In the genomic region with DNA sequence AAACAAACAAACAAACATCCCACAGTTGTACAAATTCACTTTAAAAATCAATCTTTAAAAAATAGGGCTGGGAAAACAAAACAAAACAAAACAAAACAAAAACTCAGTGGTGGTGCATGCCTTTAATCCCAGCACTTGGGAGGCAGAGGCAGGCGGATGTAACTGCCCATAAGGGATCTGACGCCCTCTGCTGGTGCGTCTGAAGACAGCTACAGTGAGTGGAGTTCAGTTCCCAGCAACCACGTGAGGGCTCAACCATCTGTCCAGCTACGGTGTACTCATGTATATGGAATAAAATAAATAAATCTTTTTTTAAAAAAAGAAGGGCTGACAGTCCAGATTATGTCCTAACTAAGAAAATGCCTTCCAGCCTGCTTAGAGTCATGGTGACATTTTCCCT, we compare ENCODE assay signal across 10 mouse cellular contexts. TPM values are rescaled to one million over a fixed set of nuclear protein-coding genes. Genes with fewer than 3 reads are reported as not detected.
DNase-seq lines count a peak whose midpoint lies in the region; ATAC-seq and TF ChIP-seq lines count a peak whose summit lies in the region.
"Had no signal": no experiment of that assay in that cellular context is flagged by ENCODE, and none has a peak within 500 bp of the region (broad histone marks: within the 10 kb centered on the region; RNA-seq: fewer than 3 reads in every experiment).

No protein-coding gene starts in this region.

- H3K27ac ChIP-seq in thymus, adult 2 months (ENCODE audit: control insufficient read depth, insufficient read depth, low read length) = no peak overlapping the region
- H3K27ac ChIP-seq in liver, embryonic 13.5 days = no peak overlapping the region
- H3K27ac ChIP-seq in forebrain, embryonic 12.5 days = no peak overlapping the region
- H3K27ac ChIP-seq in hindbrain, embryonic 11.5 days (ENCODE audit: low read depth, low read length) = no peak overlapping the region
- H3K27ac ChIP-seq: embryonic facial prominence, embryonic 12.5 days; limb, embryonic 15.5 days had no signal

- peak; percentile 42 for DNase-seq in thymus, adult 2 months
- DNase-seq in thymus, postnatal 0 days (ENCODE audit: low spot score) = no peak
- peak; percentile 74 for DNase-seq in R1 (ENCODE audit: low read depth, low spot score)
- no peak for DNase-seq in liver, embryonic 13.5 days
- no peak for DNase-seq in hindbrain, embryonic 11.5 days (ENCODE audit: low spot score)
- DNase-seq in right cerebral cortex, postnatal 10 days (ENCODE audit: low spot score in 2 of 2) = no peak
- DNase-seq: heart, postnatal 10 days had no signal

- 81% methylated on average over 5 of the region's 5 CpGs for WGBS in thymus, adult 2 months
- WGBS in liver, embryonic 13.5 days (ENCODE audit: insufficient replicate concordance) = 30% methylated on average over 5 of the region's 5 CpGs
- 75% methylated on average over 5 of the region's 5 CpGs for WGBS in forebrain, embryonic 12.5 days
- 62% methylated on average over 5 of the region's 5 CpGs for WGBS in hindbrain, embryonic 11.5 days

- H3K4me1 ChIP-seq in thymus, adult 2 months (replicated peaks; ENCODE audit: control insufficient read depth, insufficient read depth, low read length) = no peaks in the 10 kb centered on the region
- H3K4me1 ChIP-seq in liver, embryonic 13.5 days (replicated peaks) = no peaks in the 10 kb centered on the region
- H3K4me1 ChIP-seq in forebrain, embryonic 12.5 days = no peaks in the 10 kb centered on the region
- H3K4me1 ChIP-seq in hindbrain, embryonic 11.5 days (replicated peaks; ENCODE audit: control insufficient read depth, insufficient read depth, low read length) = no peaks in the 10 kb centered on the region
- H3K4me1 ChIP-seq: embryonic facial prominence, embryonic 12.5 days; limb, embryonic 15.5 days had no signal

- no peak for TF ChIP-seq POLR2A in thymus, adult 2 months (IDR thresholded peaks at IDR 0.05; ENCODE audit: control insufficient read depth, extremely low read depth, insufficient read depth, low read length, poor library complexity)

- no peak overlapping the region for H3K9ac ChIP-seq in liver, embryonic 13.5 days
- no peak overlapping the region for H3K9ac ChIP-seq in forebrain, embryonic 12.5 days
- no peak overlapping the region for H3K9ac ChIP-seq in hindbrain, embryonic 11.5 days (ENCODE audit: low read depth, low read length)
- H3K9ac ChIP-seq: embryonic facial prominence, embryonic 12.5 days; limb, embryonic 15.5 days had no signal

- no peak overlapping the region for H3K4me2 ChIP-seq in liver, embryonic 13.5 days
- no peak overlapping the region for H3K4me2 ChIP-seq in forebrain, embryonic 12.5 days
- no peak overlapping the region for H3K4me2 ChIP-seq in hindbrain, embryonic 11.5 days (replicated peaks; ENCODE audit: low read depth, low read length)
- H3K4me2 ChIP-seq: embryonic facial prominence, embryonic 12.5 days; limb, embryonic 15.5 days had no signal

- no peak overlapping the region for H3K4me3 ChIP-seq in thymus, adult 2 months (ENCODE audit: control insufficient read depth, insufficient read depth, low read length)
- no peak overlapping the region for H3K4me3 ChIP-seq in liver, embryonic 13.5 days (replicated peaks)
- no peak overlapping the region for H3K4me3 ChIP-seq in forebrain, embryonic 12.5 days (replicated peaks)
- H3K4me3 ChIP-seq in hindbrain, embryonic 11.5 days (ENCODE audit: low read depth, low read length) = no peak overlapping the region
- H3K4me3 ChIP-seq: embryonic facial prominence, embryonic 12.5 days; limb, embryonic 15.5 days had no signal

- H3K27me3 ChIP-seq in thymus, adult 2 months (ENCODE audit: control insufficient read depth, insufficient read depth, low read length) = no peaks in the 10 kb centered on the region
- H3K27me3 ChIP-seq in liver, embryonic 13.5 days = no peaks in the 10 kb centered on the region
- H3K27me3 ChIP-seq in forebrain, embryonic 12.5 days = no peaks in the 10 kb centered on the region
- no peaks in the 10 kb centered on the region for H3K27me3 ChIP-seq in hindbrain, embryonic 11.5 days (ENCODE audit: control insufficient read depth, insufficient read depth, low read length)
- H3K27me3 ChIP-seq: embryonic facial prominence, embryonic 12.5 days; limb, embryonic 15.5 days had no signal

- peaks cover 12% of the 10 kb centered on the region for H3K36me3 ChIP-seq in thymus, adult 2 months (ENCODE audit: control insufficient read depth, insufficient read depth, low read length)
- H3K36me3 ChIP-seq in liver, embryonic 13.5 days = peaks cover 18% of the 10 kb centered on the region
- H3K36me3 ChIP-seq in forebrain, embryonic 12.5 days (replicated peaks) = peaks cover 9% of the 10 kb centered on the region
- no peaks in the 10 kb centered on the region for H3K36me3 ChIP-seq in hindbrain, embryonic 11.5 days (ENCODE audit: control insufficient read depth, insufficient read depth, low read length)

- peak; percentile 62; the same call in 1 of the 2 replicates for ATAC-seq in liver, embryonic 13.5 days (ENCODE audit: low read depth)
- no peak for ATAC-seq in forebrain, embryonic 12.5 days (ENCODE audit: low FRiP score)
- no peak for ATAC-seq in hindbrain, embryonic 11.5 days (ENCODE audit: low FRiP score)

- TF ChIP-seq CTCF in thymus, adult 2 months (IDR thresholded peaks at IDR 0.05; ENCODE audit: borderline replicate concordance, control insufficient read depth, extremely low read depth, insufficient read depth, low read length, poor library complexity) = no peak

- H3K9me3 ChIP-seq in liver, embryonic 13.5 days (replicated peaks) = no peaks in the 10 kb centered on the region
- H3K9me3 ChIP-seq in forebrain, embryonic 12.5 days = no peaks in the 10 kb centered on the region
- H3K9me3 ChIP-seq in hindbrain, embryonic 11.5 days (ENCODE audit: control insufficient read depth, low read length) = no peaks in the 10 kb centered on the region
- H3K9me3 ChIP-seq: embryonic facial prominence, embryonic 12.5 days; limb, embryonic 15.5 days had no signal

RNA-seq across cellular contexts. Expression of gene Gemin2, which starts 18.9 kb away (rescaled TPM):
- polyA plus RNA-seq in thymus, adult 2 months (2012; rRNA removed) = 5.2 and 5.9 TPM in 2 replicates
- 29.7 and 32.6 TPM in 2 replicates for polyA plus RNA-seq in thymus, postnatal 0 days (2015; fragmentation: Nextera tagmentation; extraction: Ambion mirVana)
- 25.5 and 26.0 TPM in 2 replicates for polyA plus RNA-seq in liver, embryonic 13.5 days (2015; fragmentation: Nextera tagmentation; extraction: Ambion mirVana)
- polyA plus RNA-seq in forebrain, embryonic 12.5 days (2016; fragmentation: Nextera tagmentation; extraction: Ambion mirVana) = 26.3 and 26.5 TPM in 2 replicates
- polyA plus RNA-seq in hindbrain, embryonic 11.5 days (2014; fragmentation: Nextera tagmentation; extraction: Ambion mirVana) = 26.3 and 26.4 TPM in 2 replicates

RNA-seq across cellular contexts. Expression of gene Sec23a, which starts 20.3 kb away (rescaled TPM):
- 9.7 and 10.8 TPM in 2 replicates for polyA plus RNA-seq in thymus, adult 2 months (2012; rRNA removed)
- polyA plus RNA-seq in thymus, postnatal 0 days (2015; fragmentation: Nextera tagmentation; extraction: Ambion mirVana) = 21.5 and 24.0 TPM in 2 replicates
- 22.6 and 29.5 TPM in 2 replicates for polyA plus RNA-seq in liver, embryonic 13.5 days (2015; fragmentation: Nextera tagmentation; extraction: Ambion mirVana)
- polyA plus RNA-seq in forebrain, embryonic 12.5 days (2016; fragmentation: Nextera tagmentation; extraction: Ambion mirVana) = 90.2 and 96.0 TPM in 2 replicates
- 91.5 and 106 TPM in 2 replicates for polyA plus RNA-seq in hindbrain, embryonic 11.5 days (2014; fragmentation: Nextera tagmentation; extraction: Ambion mirVana)

RNA-seq across cellular contexts. Expression of gene Trappc6b, which starts 29.2 kb away (rescaled TPM):
- 57.6 and 63.3 TPM in 2 replicates for polyA plus RNA-seq in thymus, adult 2 months (2012; rRNA removed)
- 103 and 114 TPM in 2 replicates for polyA plus RNA-seq in thymus, postnatal 0 days (2015; fragmentation: Nextera tagmentation; extraction: Ambion mirVana)
- 52.2 and 58.7 TPM in 2 replicates for polyA plus RNA-seq in liver, embryonic 13.5 days (2015; fragmentation: Nextera tagmentation; extraction: Ambion mirVana)
- 100.0 and 106 TPM in 2 replicates for polyA plus RNA-seq in forebrain, embryonic 12.5 days (2016; fragmentation: Nextera tagmentation; extraction: Ambion mirVana)
- 75.3 and 83.6 TPM in 2 replicates for polyA plus RNA-seq in hindbrain, embryonic 11.5 days (2014; fragmentation: Nextera tagmentation; extraction: Ambion mirVana)

RNA-seq across cellular contexts. Expression of gene Pnn, which starts 34.6 kb away (rescaled TPM):
- 32.2 and 34.0 TPM in 2 replicates for polyA plus RNA-seq in thymus, adult 2 months (2012; rRNA removed)
- polyA plus RNA-seq in thymus, postnatal 0 days (2015; fragmentation: Nextera tagmentation; extraction: Ambion mirVana) = 91.8 and 97.7 TPM in 2 replicates
- polyA plus RNA-seq in liver, embryonic 13.5 days (2015; fragmentation: Nextera tagmentation; extraction: Ambion mirVana) = 43.9 and 53.3 TPM in 2 replicates
- 130 and 134 TPM in 2 replicates for polyA plus RNA-seq in forebrain, embryonic 12.5 days (2016; fragmentation: Nextera tagmentation; extraction: Ambion mirVana)
- 106 and 107 TPM in 2 replicates for polyA plus RNA-seq in hindbrain, embryonic 11.5 days (2014; fragmentation: Nextera tagmentation; extraction: Ambion mirVana)

Comparison
In these comparisons a context has a peak if more than half of its experiments do, and no peak if none do; other contexts are left out.
1. DNase-seq: peak in thymus, adult 2 months (single experiment) and R1 (single experiment); none in thymus, postnatal 0 days (single experiment), liver, embryonic 13.5 days (single experiment), hindbrain, embryonic 11.5 days (single experiment) and right cerebral cortex, postnatal 10 days (0 of 2).